Mouse (Mus musculus): ENCODE measurements around the gene Dnah8. TPM values are rescaled to one million over a fixed set of nuclear protein-coding genes. Genes with fewer than 3 reads are reported as not detected.

The Dnah8 gene
- polyA plus RNA-seq, 1 experiment from 2014 or later, result 9.2 TPM

- no peak for ATAC-seq (ENCODE audit: low read depth)
Observed at GRCm38 (mm10) chr17:30606634-30607081, 17.5 kb upstream of the Dnah8 start.

DNA sequence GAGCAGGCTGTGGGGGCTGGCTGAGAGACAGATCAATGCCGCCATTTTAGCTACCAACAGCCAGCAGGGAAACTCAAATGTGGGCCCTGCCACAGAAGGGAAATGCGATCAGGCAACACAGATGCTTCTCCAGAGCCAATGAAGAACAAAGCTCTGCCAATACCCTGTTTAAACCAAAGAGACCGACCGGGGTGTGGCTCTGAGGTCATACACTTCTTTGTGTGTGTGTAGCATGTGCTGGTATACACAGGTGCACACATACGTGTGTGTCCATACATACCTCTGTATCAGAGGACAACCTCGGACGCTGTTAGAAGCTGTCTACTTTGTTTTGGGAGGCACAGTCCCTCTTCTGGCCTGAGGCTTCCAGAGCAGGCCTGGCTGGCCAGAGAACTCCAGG lies 16.8 kb upstream of the Dnah8 start:
- Histone ChIP-seq H3K4me2 (ENCODE audit: low read depth, low read length) (no peak overlapping the region), H3K27me3 (ENCODE audit: control insufficient read depth, insufficient read depth, low read depth, low read length) (no peaks in the 10 kb centered on the region), H3K9me3 (ENCODE audit: control insufficient read depth, low read length) (no peaks in the 10 kb centered on the region), H3K4me1 (replicated peaks; ENCODE audit: control insufficient read depth, insufficient read depth, low read length) (peaks cover 9% of the 10 kb centered on the region), H3K27ac (ENCODE audit: low read length) (no peak overlapping the region), H3K4me3 (ENCODE audit: low read length) (no peak overlapping the region), H3K9ac (ENCODE audit: low read length) (no peak overlapping the region), H3K36me3 (ENCODE audit: control insufficient read depth, insufficient read depth, low read length) (peaks cover 9% of the 10 kb centered on the region)
- ATAC-seq (ENCODE audit: low read depth), result no peak
- whole genome bisulfite sequencing, result 90% methylated on average over 7 of the region's 7 CpGs

More at GRCm38 (mm10) chr17:30606634-30607081, 17.5 kb upstream of the Dnah8 start:
- no peaks in the 10 kb centered on the region for H3K9me3 ChIP-seq (ENCODE audit: control insufficient read depth, low read length)
- H3K4me3 ChIP-seq (ENCODE audit: low read length), result no peak overlapping the region
- 90% methylated on average over 8 of the region's 8 CpGs for WGBS
- peaks cover 9% of the 10 kb centered on the region for H3K4me1 ChIP-seq (replicated peaks; ENCODE audit: control insufficient read depth, insufficient read depth, low read length)
- peaks cover 16% of the 10 kb centered on the region for H3K36me3 ChIP-seq (ENCODE audit: control insufficient read depth, insufficient read depth, low read length)
- H3K27ac ChIP-seq (ENCODE audit: low read length), result no peak overlapping the region
- no peak overlapping the region for H3K4me2 ChIP-seq (ENCODE audit: low read depth, low read length)
- no peak overlapping the region for H3K9ac ChIP-seq (ENCODE audit: low read length)
- H3K27me3 ChIP-seq (ENCODE audit: control insufficient read depth, insufficient read depth, low read depth, low read length), result no peaks in the 10 kb centered on the region

DNA sequence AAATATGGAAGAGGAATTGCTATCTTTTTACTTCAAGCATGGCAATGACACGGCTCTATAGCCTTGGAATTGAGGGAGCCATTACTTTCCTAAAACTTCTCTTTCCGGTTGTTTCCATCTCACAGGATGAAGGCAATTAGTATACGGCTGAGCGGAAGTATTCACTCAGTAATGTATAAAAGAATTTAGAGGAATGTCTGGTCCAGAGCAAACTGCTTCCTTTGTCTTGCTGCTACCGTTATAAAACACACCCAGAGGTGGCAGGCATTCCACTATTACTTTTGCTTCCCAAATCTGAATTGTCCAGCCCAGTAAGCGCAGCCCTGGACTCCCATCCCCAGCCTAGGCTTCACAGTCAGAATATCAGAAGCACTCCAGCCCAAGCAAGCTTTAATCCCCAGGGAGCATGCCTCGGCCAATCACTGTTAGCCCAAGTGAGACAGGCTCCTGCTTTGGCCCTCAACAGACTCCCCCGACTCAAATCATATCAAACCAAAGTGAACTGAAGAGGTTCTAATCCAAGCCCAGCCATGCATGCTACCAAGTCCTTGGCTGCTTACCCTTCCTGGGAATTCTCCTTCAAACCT lies 16.2 kb upstream of the Dnah8 start:
- H3K27ac ChIP-seq (ENCODE audit: low read length), result 0 out of 2 replicates have a peak overlapping the region, but pooled peaks have one; percentile 15
- WGBS, result 66% methylated on average over 8 of the region's 8 CpGs
- H3K36me3 ChIP-seq (ENCODE audit: control insufficient read depth, insufficient read depth, low read length), result peaks cover 3% of the 10 kb centered on the region
- no peak for ATAC-seq (ENCODE audit: low read depth)
- H3K9me3 ChIP-seq (ENCODE audit: control insufficient read depth, low read length), result no peaks in the 10 kb centered on the region
- no peak overlapping the region for H3K4me3 ChIP-seq (ENCODE audit: low read length)
- no peak overlapping the region for H3K9ac ChIP-seq (ENCODE audit: low read length)
- H3K27me3 ChIP-seq (ENCODE audit: control insufficient read depth, insufficient read depth, low read depth, low read length), result no peaks in the 10 kb centered on the region
- H3K4me1 ChIP-seq (replicated peaks; ENCODE audit: control insufficient read depth, insufficient read depth, low read length), result peaks cover 9% of the 10 kb centered on the region
- no peak overlapping the region for H3K4me2 ChIP-seq (ENCODE audit: low read depth, low read length)

- Histone ChIP-seq H3K27ac (ENCODE audit: low read length) (no peak overlapping the region), H3K36me3 (ENCODE audit: control insufficient read depth, insufficient read depth, low read length) (no peaks in the 10 kb centered on the region), H3K4me3 (ENCODE audit: low read length) (no peak overlapping the region), H3K4me1 (replicated peaks; ENCODE audit: control insufficient read depth, insufficient read depth, low read length) (peaks cover 9% of the 10 kb centered on the region), H3K9ac (ENCODE audit: low read length) (no peak overlapping the region), H3K4me2 (ENCODE audit: low read depth, low read length) (no peak overlapping the region), H3K9me3 (ENCODE audit: control insufficient read depth, low read length) (no peaks in the 10 kb centered on the region), H3K27me3 (ENCODE audit: control insufficient read depth, insufficient read depth, low read depth, low read length) (no peaks in the 10 kb centered on the region)
- ATAC-seq (ENCODE audit: low read depth), result no peak
- 80% methylated on average over 16 of the region's 16 CpGs for WGBS
Observed at GRCm38 (mm10) chr17:30609305-30609979, 14.7 kb upstream of the Dnah8 start.

GRCm38 (mm10) chr17:30609980-30610307 lies 14.2 kb upstream of the Dnah8 start:
- Histone ChIP-seq H3K9ac (ENCODE audit: low read length) (no peak overlapping the region), H3K4me3 (ENCODE audit: low read length) (no peak overlapping the region), H3K27ac (ENCODE audit: low read length) (no peak overlapping the region), H3K4me2 (ENCODE audit: low read depth, low read length) (no peak overlapping the region), H3K36me3 (ENCODE audit: control insufficient read depth, insufficient read depth, low read length) (no peaks in the 10 kb centered on the region), H3K27me3 (ENCODE audit: control insufficient read depth, insufficient read depth, low read depth, low read length) (no peaks in the 10 kb centered on the region), H3K9me3 (ENCODE audit: control insufficient read depth, low read length) (no peaks in the 10 kb centered on the region), H3K4me1 (replicated peaks; ENCODE audit: control insufficient read depth, insufficient read depth, low read length) (peaks cover 9% of the 10 kb centered on the region)
- WGBS, result 94% methylated on average over 5 of the region's 5 CpGs
- ATAC-seq (ENCODE audit: low read depth), result no peak

- Histone ChIP-seq H3K36me3 (ENCODE audit: control insufficient read depth, insufficient read depth, low read length) (no peaks in the 10 kb centered on the region), H3K9ac (ENCODE audit: low read length) (no peak overlapping the region), H3K4me1 (replicated peaks; ENCODE audit: control insufficient read depth, insufficient read depth, low read length) (peaks cover 9% of the 10 kb centered on the region), H3K9me3 (ENCODE audit: control insufficient read depth, low read length) (no peaks in the 10 kb centered on the region), H3K27me3 (ENCODE audit: control insufficient read depth, insufficient read depth, low read depth, low read length) (no peaks in the 10 kb centered on the region), H3K4me3 (ENCODE audit: low read length) (no peak overlapping the region), H3K4me2 (ENCODE audit: low read depth, low read length) (no peak overlapping the region), H3K27ac (ENCODE audit: low read length) (no peak overlapping the region)
- ATAC-seq (ENCODE audit: low read depth), result no peak
- 64% methylated on average over 1 of the region's 1 CpGs for WGBS
Observed at GRCm38 (mm10) chr17:30610739-30611138, 13.4 kb upstream of the Dnah8 start.

DNA sequence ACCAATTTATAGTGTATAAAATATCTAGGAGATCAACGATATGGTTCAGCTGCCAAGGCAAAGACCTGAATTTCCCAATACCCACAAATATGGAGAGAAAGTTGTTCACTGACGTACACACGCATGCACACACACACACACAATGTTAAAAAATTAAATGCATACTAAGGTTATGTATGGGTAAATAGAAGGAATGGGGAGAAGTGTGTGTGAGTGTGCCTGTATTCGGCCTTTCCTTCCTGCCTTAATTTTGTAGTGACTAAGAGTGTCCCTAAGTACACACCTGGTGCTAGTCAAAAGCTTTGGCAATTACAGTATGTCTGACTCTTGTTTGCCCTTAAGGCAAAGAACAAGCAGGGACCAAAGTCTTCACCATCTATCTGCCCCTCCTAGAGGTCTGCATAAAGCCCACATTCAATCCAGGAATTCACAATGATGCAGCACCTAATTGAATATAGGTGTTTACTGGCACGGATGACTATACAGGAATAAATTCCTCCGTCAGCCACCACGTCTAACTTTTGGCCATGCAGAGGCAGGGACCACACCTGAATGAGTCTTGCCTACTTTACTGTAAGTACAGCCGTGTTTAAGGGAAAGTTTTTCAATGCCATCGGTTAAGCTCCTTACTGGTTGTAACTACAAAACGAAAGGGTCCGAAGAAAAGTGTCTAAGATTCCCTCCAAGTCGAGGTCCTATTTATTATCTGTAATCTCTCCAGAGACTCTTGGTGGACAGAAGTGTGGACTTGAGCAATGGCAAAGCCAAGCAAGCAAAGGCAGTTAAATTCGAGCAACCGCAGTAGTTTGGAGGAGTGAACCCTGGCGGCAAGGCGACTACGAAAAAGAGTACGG lies 12.7 kb upstream of the Dnah8 start:
- WGBS, result 18% methylated on average over 18 of the region's 18 CpGs
- H3K4me1 ChIP-seq (replicated peaks; ENCODE audit: control insufficient read depth, insufficient read depth, low read length), result peaks cover 9% of the 10 kb centered on the region

GRCm38 (mm10) chr17:30612075-30612859 lies 11.9 kb upstream of the Dnah8 start:
- Histone ChIP-seq H3K9ac (ENCODE audit: low read length) (peak overlapping the region; percentile 91), H3K36me3 (ENCODE audit: control insufficient read depth, insufficient read depth, low read length) (no peaks in the 10 kb centered on the region), H3K4me2 (ENCODE audit: low read depth, low read length) (peak overlapping the region; percentile 75), H3K27me3 (ENCODE audit: control insufficient read depth, insufficient read depth, low read depth, low read length) (no peaks in the 10 kb centered on the region), H3K4me3 (ENCODE audit: low read length) (peak overlapping the region; percentile 79), H3K4me1 (replicated peaks; ENCODE audit: control insufficient read depth, insufficient read depth, low read length) (peaks cover 9% of the 10 kb centered on the region), H3K9me3 (ENCODE audit: control insufficient read depth, low read length) (no peaks in the 10 kb centered on the region), H3K27ac (ENCODE audit: low read length) (peak overlapping the region; percentile 90)
- ATAC-seq (ENCODE audit: low read depth), result peak; percentile 100
- under 1% methylated on average over 34 of the region's 34 CpGs for WGBS

More for the DNA sequence above, 12.7 kb upstream of the Dnah8 start:
- peak overlapping the region; percentile 90 for H3K27ac ChIP-seq (ENCODE audit: low read length)
- H3K4me3 ChIP-seq (ENCODE audit: low read length), result peak overlapping the region; percentile 79
- no peaks in the 10 kb centered on the region for H3K27me3 ChIP-seq (ENCODE audit: control insufficient read depth, insufficient read depth, low read depth, low read length)
- H3K9ac ChIP-seq (ENCODE audit: low read length), result peak overlapping the region; percentile 91
- no peak for ATAC-seq (ENCODE audit: low read depth)
- H3K36me3 ChIP-seq (ENCODE audit: control insufficient read depth, insufficient read depth, low read length), result no peaks in the 10 kb centered on the region
- peak overlapping the region; percentile 75 for H3K4me2 ChIP-seq (ENCODE audit: low read depth, low read length)
- no peaks in the 10 kb centered on the region for H3K9me3 ChIP-seq (ENCODE audit: control insufficient read depth, low read length)

Data from lung, embryonic 16.5 days (tissue).